Mouse (Mus musculus): Measurements from ENCODE around the gene Cdkal1.

Cdkal1 gene

DNA sequence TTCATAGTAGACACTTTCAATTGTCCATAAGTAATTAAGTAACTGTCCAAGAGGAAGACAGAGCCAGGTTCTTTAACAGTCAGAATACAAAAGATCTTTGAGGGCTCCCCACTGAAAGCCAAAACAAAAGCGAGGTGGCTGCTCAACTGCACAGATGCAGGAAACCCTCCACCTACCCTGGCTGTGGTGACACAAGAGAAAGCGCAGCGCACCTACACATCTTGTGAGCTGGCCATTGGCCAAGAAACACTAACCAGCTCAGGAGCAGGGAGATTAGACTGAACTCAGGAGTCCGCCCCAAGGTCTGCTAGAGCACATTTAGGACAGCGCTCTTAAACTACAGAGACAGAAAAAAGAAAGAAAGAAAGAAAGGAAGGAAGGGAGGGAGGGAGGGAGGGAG lies 226.9 kb downstream of the Cdkal1 start:
- DNase-seq (ENCODE audit: low spot score in 2 of 2), result no peak

GRCm38 (mm10) chr13:29627438-29628124 lies 227.9 kb downstream of the Cdkal1 start:
- no peak for DNase-seq (ENCODE audit: low spot score in 2 of 2)

- no peak for DNase-seq (ENCODE audit: low spot score in 2 of 2)
Measured at GRCm38 (mm10) chr13:29624929-29625328, 230.5 kb downstream of the Cdkal1 start.

GRCm38 (mm10) chr13:29623636-29624239 lies 231.7 kb downstream of the Cdkal1 start:
- DNase-seq (ENCODE audit: low spot score in 2 of 2), result no peak

- DNase-seq (ENCODE audit: low spot score in 2 of 2), result no peak
Measured at GRCm38 (mm10) chr13:29621881-29622280, 233.6 kb downstream of the Cdkal1 start.

- DNase-seq (ENCODE audit: low spot score in 2 of 2), result no peak
Measured at GRCm38 (mm10) chr13:29621363-29621762, 234.1 kb downstream of the Cdkal1 start.

GRCm38 (mm10) chr13:29620826-29621225 lies 234.6 kb downstream of the Cdkal1 start:
- DNase-seq (ENCODE audit: low spot score in 2 of 2), result no peak

DNA sequence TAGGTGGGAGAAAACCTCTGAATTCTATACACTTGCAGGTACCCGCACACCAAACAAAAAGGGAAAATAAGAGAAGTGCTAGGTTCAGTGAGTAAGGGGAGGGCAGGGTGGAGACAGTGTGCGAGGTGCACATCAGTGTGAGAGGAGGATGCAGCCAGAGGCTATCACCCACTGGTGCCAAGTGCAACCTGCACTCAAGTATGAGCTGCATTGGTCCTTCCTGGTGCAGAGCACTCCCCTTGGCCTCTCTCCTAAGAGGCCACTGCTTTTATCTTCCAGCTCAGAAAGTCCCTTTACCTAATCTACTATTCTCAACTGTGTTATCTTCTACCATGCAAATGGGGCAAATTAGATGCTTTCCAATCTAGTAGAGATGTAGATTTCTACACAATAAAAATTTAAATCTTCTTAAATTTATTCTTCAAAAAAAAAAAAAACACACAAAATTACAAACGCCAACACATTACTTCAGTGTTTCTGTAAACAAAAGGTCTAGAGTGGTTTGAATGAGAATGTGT lies 238.8 kb downstream of the Cdkal1 start:
- DNase-seq (ENCODE audit: low spot score in 2 of 2), result no peak

GRCm38 (mm10) chr13:29615987-29616386 lies 239.5 kb downstream of the Cdkal1 start:
- DNase-seq (ENCODE audit: low spot score in 2 of 2), result no peak

DNA sequence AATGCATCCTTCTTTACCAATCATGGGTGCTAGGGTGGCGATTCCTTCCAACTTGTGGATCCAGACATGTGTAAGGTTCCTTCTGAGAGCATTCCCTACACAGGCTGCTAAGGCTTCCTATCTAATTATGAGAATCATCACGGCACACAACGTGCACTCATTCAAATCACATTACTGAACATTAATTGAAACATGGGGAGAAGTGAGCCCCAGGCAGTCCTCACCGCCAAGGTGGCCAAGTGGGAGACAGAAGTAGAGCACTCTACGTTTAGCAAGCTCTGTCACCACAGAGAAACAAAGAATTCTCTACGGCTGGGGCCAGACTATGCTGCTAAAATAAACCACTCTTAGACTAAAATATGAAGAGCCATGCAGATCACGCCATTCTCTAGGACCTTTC lies 240.4 kb downstream of the Cdkal1 start:
- no peak for DNase-seq (ENCODE audit: low spot score in 2 of 2)

DNA sequence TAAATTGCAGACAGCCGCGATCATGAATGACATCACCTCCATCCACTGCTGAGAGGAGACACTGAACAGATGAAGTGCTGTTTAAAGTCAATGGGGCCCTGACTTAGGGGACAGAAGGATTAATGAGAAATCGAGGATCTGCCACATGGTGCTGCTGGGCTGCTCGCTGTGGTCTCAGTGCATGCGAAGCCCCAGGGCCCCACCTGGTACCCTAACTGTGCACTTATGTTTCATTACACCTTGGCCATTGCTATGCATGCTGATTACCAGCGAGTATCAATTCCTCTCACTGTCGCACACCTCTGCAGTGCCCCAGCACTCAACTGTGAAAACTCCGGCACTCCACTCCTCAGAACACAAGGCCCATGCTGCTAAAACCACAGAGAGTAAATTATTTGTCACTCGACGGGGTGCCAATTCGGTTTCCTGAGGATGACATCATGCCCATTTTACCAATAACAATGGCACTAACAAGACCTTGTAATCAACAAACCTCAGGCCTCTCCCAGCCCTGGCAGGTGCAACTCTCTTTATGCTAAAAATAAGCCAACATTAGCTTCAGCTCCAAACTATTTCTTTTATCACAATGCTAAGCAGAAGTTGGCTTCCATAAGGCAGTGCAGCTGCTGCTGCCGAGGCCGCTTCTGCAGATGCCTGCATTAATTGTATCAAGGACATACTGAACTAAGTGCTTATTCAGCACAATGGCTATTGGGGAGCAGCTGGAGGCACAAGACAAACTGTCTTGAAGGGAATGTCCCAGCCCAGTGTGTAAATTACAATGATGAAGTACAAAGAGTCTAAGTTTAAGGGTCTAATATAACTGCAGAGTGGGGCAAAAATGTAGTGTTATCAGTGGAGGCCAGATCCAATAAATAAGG lies 245.2 kb downstream of the Cdkal1 start:
- DNase-seq (ENCODE audit: low spot score in 2 of 2), result no peak

- DNase-seq (ENCODE audit: low spot score in 2 of 2), result no peak
Measured at GRCm38 (mm10) chr13:29609441-29609840, 246.0 kb downstream of the Cdkal1 start.

GRCm38 (mm10) chr13:29604241-29604640 lies 251.2 kb downstream of the Cdkal1 start:
- peak; percentile 39 to 55 for DNase-seq (ENCODE audit: low spot score in 2 of 2)

- no peak for DNase-seq (ENCODE audit: low spot score in 2 of 2)
Measured at GRCm38 (mm10) chr13:29603597-29603996, 251.9 kb downstream of the Cdkal1 start.

GRCm38 (mm10) chr13:29601033-29601432 lies 254.4 kb downstream of the Cdkal1 start:
- DNase-seq (ENCODE audit: low spot score in 2 of 2), result no peak

GRCm38 (mm10) chr13:29599646-29600045 lies 255.8 kb downstream of the Cdkal1 start:
- no peak for DNase-seq (ENCODE audit: low spot score in 2 of 2)

DNA sequence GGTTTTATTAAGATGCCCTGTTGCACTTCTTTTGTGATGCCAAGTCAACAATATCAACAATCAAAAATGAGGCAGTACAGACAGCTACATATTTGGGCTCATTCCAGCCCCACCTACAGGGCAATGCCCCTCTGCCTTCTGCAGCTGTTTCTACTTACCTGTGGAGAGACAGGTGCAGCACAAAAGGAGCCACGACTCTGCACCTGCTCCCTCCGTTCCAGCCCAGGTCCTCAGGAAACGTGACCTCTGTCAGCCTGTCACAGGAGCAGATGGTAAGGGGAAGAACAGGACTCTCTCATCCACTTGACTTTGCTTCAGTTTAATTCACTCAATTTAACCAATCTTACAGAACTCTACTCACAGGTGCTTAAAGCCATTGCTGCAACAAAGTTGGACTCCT lies 258.7 kb downstream of the Cdkal1 start:
- DNase-seq (ENCODE audit: low spot score in 2 of 2), result no peak

GRCm38 (mm10) chr13:29593096-29593495 lies 262.4 kb downstream of the Cdkal1 start:
- no peak for DNase-seq (ENCODE audit: low spot score in 2 of 2)

DNA sequence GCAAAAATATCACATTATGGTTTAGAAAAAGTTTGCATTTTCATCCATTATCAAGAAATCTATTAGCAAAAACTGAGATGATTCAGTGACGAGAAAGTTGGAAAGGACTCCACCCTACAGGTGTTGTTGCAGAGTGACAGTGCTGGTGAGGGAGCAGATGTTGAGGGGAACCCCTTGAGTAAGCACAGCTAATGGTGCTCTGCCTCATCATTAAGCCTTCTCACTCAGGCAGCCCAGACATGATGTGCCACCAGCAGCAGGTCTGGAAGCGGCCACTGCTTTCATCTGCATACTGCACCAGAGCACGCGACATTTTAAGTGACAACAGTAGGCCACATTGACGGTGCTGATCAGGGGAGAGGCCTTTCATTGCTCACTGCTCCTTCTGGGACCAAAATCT lies 264.8 kb downstream of the Cdkal1 start:
- DNase-seq (ENCODE audit: low spot score in 2 of 2), result no peak

- DNase-seq (ENCODE audit: low spot score in 2 of 2), result no peak
Measured at GRCm38 (mm10) chr13:29590164-29590563, 265.3 kb downstream of the Cdkal1 start.

DNA sequence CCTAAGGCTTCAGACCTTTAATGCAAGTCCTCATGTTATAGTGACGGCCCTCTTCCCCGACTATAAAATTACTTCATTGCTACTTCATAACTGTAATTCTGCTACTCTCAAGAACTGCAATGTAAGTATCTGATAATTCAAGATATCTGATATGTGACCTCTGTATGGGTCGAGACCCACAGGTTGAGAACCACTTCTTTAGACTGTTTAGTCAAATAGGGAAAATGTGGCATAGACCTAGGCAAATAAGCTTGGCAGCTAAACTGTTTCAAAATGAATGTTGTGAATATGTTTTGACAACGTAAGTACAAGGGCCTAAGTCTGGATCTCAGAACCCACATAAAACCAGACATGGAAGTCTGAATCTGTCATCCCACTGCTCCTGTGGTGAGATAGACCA lies 266.8 kb downstream of the Cdkal1 start:
- DNase-seq (ENCODE audit: low spot score in 2 of 2), result no peak

Measured in frontal cortex, postnatal 36 days (tissue).